Mouse (Mus musculus) CH12.LX (cell line): Measurements from ENCODE around the gene Tfpt. TPM values are rescaled to one million over a fixed set of nuclear protein-coding genes. Genes with fewer than 3 reads are reported as not detected.
A peak's percentile ranks its signal among the peaks of the same experiment; 100 is the strongest.

Source experiments
- DNase-seq: peaks from one replicate; pipeline ENCODE4 v3.0.0-alpha.2; 2013; ENCODE audit errors: extremely low read depth
- H3K27ac ChIP-seq: 2 replicates; pipeline ENCODE4 v1.5.1; 2012; ENCODE audit warnings: low read depth, mild to moderate bottlenecking, control low read depth, moderate library complexity; ENCODE audit not compliant: insufficient read depth
- H3K27me3 ChIP-seq: replicated peaks from 2 replicates; pipeline ENCODE3; 2012; ENCODE audit warnings: inconsistent platforms
- H3K36me3 ChIP-seq, 2 experiments: replicated peaks in 1 of 2; 2 replicates each; pipeline versions ENCODE3 to v1.6.1; 2012; ENCODE audit warnings: inconsistent platforms in 1 of 2, low read length in 1 of 2, mild to moderate bottlenecking in 1 of 2, mixed read lengths in 1 of 2, moderate library complexity in 1 of 2; ENCODE audit not compliant: control insufficient read depth in 1 of 2, insufficient read depth in 1 of 2
- H3K4me1 ChIP-seq, 2 experiments: 2 replicates each; pipeline ENCODE4 v1.6.1; 2012; ENCODE audit warnings: inconsistent platforms in 1 of 2, moderate library complexity in 1 of 2; ENCODE audit not compliant: insufficient read depth in 2 of 2, control insufficient read depth in 1 of 2
- H3K4me2 ChIP-seq: 2 replicates; pipeline ENCODE4 v1.6.1; 2012; ENCODE audit warnings: low read depth, mild to moderate bottlenecking, control low read depth; ENCODE audit not compliant: poor library complexity, insufficient read depth, severe bottlenecking
- H3K4me3 ChIP-seq, 3 experiments: fragments of 150-350 bp in 1 of 3; sonication (generic) in 1 of 3; replicated peaks in 1 of 3; 2 replicates each; pipeline versions ENCODE3 to v1.5.1; 2011 to 2012; ENCODE audit warnings: low read depth in 2 of 3, low read length in 2 of 3, mild to moderate bottlenecking in 2 of 3, moderate library complexity in 2 of 3, control low read depth in 1 of 3, improper control_type of control experiment in 1 of 3, inconsistent platforms in 1 of 3, mixed read lengths in 1 of 3; ENCODE audit not compliant: poor library complexity in 1 of 3
- H3K79me2 ChIP-seq: replicated peaks from 2 replicates; pipeline ENCODE4 v1.6.1; 2012; ENCODE audit warnings: mild to moderate bottlenecking, moderate library complexity; ENCODE audit not compliant: control insufficient read depth, poor library complexity, insufficient read depth, severe bottlenecking; ENCODE audit errors: extremely low read depth
- H3K9ac ChIP-seq: 2 replicates; pipeline ENCODE4 v1.6.1; 2012; ENCODE audit warnings: low read depth, mild to moderate bottlenecking, control low read depth, moderate library complexity; ENCODE audit not compliant: insufficient read depth
- H3K9me3 ChIP-seq: replicated peaks from 2 replicates; pipeline ENCODE3; 2012; ENCODE audit warnings: low read length, inconsistent platforms, mixed read lengths
- BHLHE40 ChIP-seq: IDR thresholded peaks from 2 replicates; pipeline ENCODE4 v1.6.1; 2011; ENCODE audit warnings: mild to moderate bottlenecking, low read depth, low read length, improper control_type of control experiment
- CHD1 ChIP-seq: IDR thresholded peaks from 2 replicates; pipeline ENCODE4 v1.6.1; 2012; ENCODE audit warnings: low read depth, low read length, improper control_type of control experiment, inconsistent platforms
- EP300 ChIP-seq: IDR thresholded peaks from 2 replicates; pipeline ENCODE4 v1.6.1; 2011; ENCODE audit warnings: low read length, improper control_type of control experiment
- IRF4 ChIP-seq: IDR thresholded peaks from 2 replicates; pipeline ENCODE4 v1.6.1; 2014; ENCODE audit warnings: low read depth, mild to moderate bottlenecking, inconsistent platforms, low read length, improper control_type of control experiment
- JUN ChIP-seq: IDR thresholded peaks from 2 replicates; pipeline ENCODE4 v1.6.1; 2011; ENCODE audit warnings: low read depth, mild to moderate bottlenecking, low read length, improper control_type of control experiment, moderate library complexity; ENCODE audit not compliant: insufficient read depth
- JUND ChIP-seq: conservative IDR thresholded peaks from 2 replicates; pipeline ENCODE4 v1.6.1; 2011; ENCODE audit warnings: low read depth, low read length, improper control_type of control experiment
- MAX ChIP-seq: IDR thresholded peaks from 2 replicates; pipeline ENCODE4 v1.6.1; 2011; ENCODE audit warnings: low read length, improper control_type of control experiment
- MAZ ChIP-seq: IDR thresholded peaks from 2 replicates; pipeline ENCODE4 v1.6.1; 2012; ENCODE audit warnings: low read depth, mild to moderate bottlenecking, inconsistent platforms, low read length, improper control_type of control experiment, moderate library complexity
- MEF2A ChIP-seq: IDR thresholded peaks from 2 replicates; pipeline ENCODE4 v1.6.1; 2014; ENCODE audit warnings: low read depth, mild to moderate bottlenecking, inconsistent platforms, low read length, improper control_type of control experiment, borderline replicate concordance
- MXI1 ChIP-seq: IDR thresholded peaks from 2 replicates; pipeline ENCODE4 v1.6.1; 2011; ENCODE audit warnings: mild to moderate bottlenecking, low read depth, low read length, improper control_type of control experiment
- MYC ChIP-seq: IDR thresholded peaks from 2 replicates; pipeline ENCODE4 v1.6.1; 2011; ENCODE audit warnings: low read depth, mild to moderate bottlenecking, improper control_type of control experiment, low read length
- NRF1 ChIP-seq: IDR thresholded peaks from 2 replicates; pipeline ENCODE4 v1.6.1; 2014; ENCODE audit warnings: low read depth, mild to moderate bottlenecking, inconsistent platforms, low read length, improper control_type of control experiment, moderate library complexity
- POLR2AphosphoS2 ChIP-seq: IDR thresholded peaks from 2 replicates; pipeline ENCODE4 v1.6.1; 2011; ENCODE audit warnings: low read depth, low read length, improper control_type of control experiment
- RCOR1 ChIP-seq: conservative IDR thresholded peaks from 2 replicates; pipeline ENCODE4 v1.6.1; 2012; ENCODE audit warnings: low read depth, mild to moderate bottlenecking, inconsistent platforms, low read length, improper control_type of control experiment
- SMC3 ChIP-seq: IDR thresholded peaks from 2 replicates; pipeline ENCODE4 v1.6.1; 2011; ENCODE audit warnings: low read depth, low read length, improper control_type of control experiment
- TCF12 ChIP-seq: IDR thresholded peaks from 2 replicates; pipeline ENCODE4 v1.6.1; 2014; ENCODE audit warnings: low read depth, mild to moderate bottlenecking, inconsistent platforms, low read length, improper control_type of control experiment
- USF1 ChIP-seq: IDR thresholded peaks from 2 replicates; pipeline ENCODE4 v1.6.1; 2014; ENCODE audit warnings: low read depth, mild to moderate bottlenecking, inconsistent platforms, low read length, improper control_type of control experiment
- USF2 ChIP-seq: conservative IDR thresholded peaks from 2 replicates; pipeline ENCODE4 v1.6.1; 2011; ENCODE audit warnings: low read depth, low read length, improper control_type of control experiment
- ZC3H11A ChIP-seq: IDR thresholded peaks from 2 replicates; pipeline ENCODE4 v1.6.1; 2012; ENCODE audit warnings: low read depth, mild to moderate bottlenecking, inconsistent platforms, low read length, improper control_type of control experiment
- ZMIZ1 ChIP-seq: IDR thresholded peaks from 2 replicates; pipeline ENCODE4 v1.6.1; 2012; ENCODE audit warnings: low read depth, mild to moderate bottlenecking, inconsistent platforms, low read length, improper control_type of control experiment
- dilution Hi-C: fragments of 300-500 bp; cut with MboI; formaldehyde crosslinking; loops from 2 replicates; pipeline ENCODE4 v1.14.3; 2020; ENCODE audit warnings: low sequenced_read_pairs; ENCODE audit not compliant: extremely low pct_unique_long_range_greater_than_20kb, extremely low pct_ligation_motif_present
- in situ Hi-C: fragments of 300-500 bp; cut with MboI; formaldehyde crosslinking; loops from 3 replicates; pipeline ENCODE4 v1.14.3; 2019; ENCODE audit warnings: low sequenced_read_pairs, low pct_ligation_motif_present, low pct_unique_long_range_greater_than_20kb, mixed read lengths
- polyA plus RNA-seq: library from polyadenylated mRNA; unstranded; fragments of >175 nt; gene quantifications from 2 replicates; pipeline ENCODE4 v1.2.1, GENCODE M21; 2012; ENCODE audit warnings: low read depth; ENCODE audit not compliant: insufficient read length
- total RNA-seq, 2 experiments: library from RNA; depleted of rRNA; stranded (reverse); fragments of 300-350 nt in 1 of 2; fragments of >200 nt in 1 of 2; gene quantifications; 2 replicates each; pipeline ENCODE4 v1.2.3; 2012 to 2014

The Tfpt gene
- total and polyA plus RNA-seq, 3 experiments: 15.9 to 38.6 (median 28.8) TPM

GRCm38 (mm10) chr7:3616057-3616388, 13.7 kb downstream of the Tfpt start, which contains the start of gene Oscar:
Gene Oscar (minus strand): TSS chr7:3616157.
- Histone ChIP-seq H3K9me3 (no peaks in the 10 kb centered on the region), H3K4me2 (peak within 1 kb of the TSS; percentile 98), H3K4me1 (peaks cover 5 to 18% of the 10 kb centered on the region in 2 experiments), H3K9ac (peak within 1 kb of the TSS; percentile 46), H3K27me3 (no peaks in the 10 kb centered on the region), H3K4me3 (peak within 1 kb of the TSS; percentile 69 to 86 (median 85)), H3K27ac (no peak within 1 kb of the TSS; the same call in 1 of the 2 replicates), H3K79me2 (no peaks in the 10 kb centered on the region)
- dilution Hi-C loops: no loop called here
- in situ Hi-C loops: no loop called here
- no peak for TF ChIP-seq MXI1
- 0 out of 2 replicates have a peak, but pooled peaks have one; percentile 3 for TF ChIP-seq CHD1
- TF ChIP-seq, all 38 proteins: peak for 1
- H3K36me3 ChIP-seq: peaks cover 15 to 23% of the 10 kb centered on the region in 2 experiments
- no peak for DNase-seq

GRCm38 (mm10) chr7:3614021-3614420, 15.7 kb downstream of the Tfpt start:
- peaks cover under 1 to 4% of the 10 kb centered on the region in 2 experiments for H3K36me3 ChIP-seq
- H3K4me2 ChIP-seq: no peak overlapping the region
- TF ChIP-seq MXI1: no peak
- no peak for TF ChIP-seq IRF4
- no peak for TF ChIP-seq MYC
- no peak for TF ChIP-seq ZMIZ1
- no peak for TF ChIP-seq ZC3H11A
- TF ChIP-seq MAX: no peak
- TF ChIP-seq EP300: no peak
- TF ChIP-seq RCOR1: no peak
- no peak for TF ChIP-seq JUND
- TF ChIP-seq NRF1: no peak
- no peak for TF ChIP-seq MEF2A
- no peak for TF ChIP-seq USF1
- TF ChIP-seq POLR2AphosphoS2: no peak
- TF ChIP-seq TCF12: no peak
- TF ChIP-seq USF2: no peak
- no peak for TF ChIP-seq BHLHE40
- no peak for TF ChIP-seq MAZ
- TF ChIP-seq JUN: no peak
- TF ChIP-seq SMC3: no peak
- in situ Hi-C loops: no loop called here
- H3K79me2 ChIP-seq: no peaks in the 10 kb centered on the region
- no peak overlapping the region for H3K9ac ChIP-seq
- dilution Hi-C loops: no loop called here
- DNase-seq: no peak
- H3K27me3 ChIP-seq: no peaks in the 10 kb centered on the region
- no peak overlapping the region for H3K4me3 ChIP-seq
- H3K4me1 ChIP-seq: peaks cover 5 to 16% of the 10 kb centered on the region in 2 experiments
- no peak overlapping the region for H3K27ac ChIP-seq
- no peaks in the 10 kb centered on the region for H3K9me3 ChIP-seq
